Mouse (Mus musculus) megakaryocyte, embryonic 14.5 days (primary cell): ENCODE results near the gene March7.

Experiments used
- FLI1 ChIP-seq: IDR thresholded peaks from 2 replicates; pipeline ENCODE4 v1.6.1; 2012; ENCODE audit warnings: low read length, inconsistent platforms, mixed read lengths
- GATA1 ChIP-seq: IDR thresholded peaks from 3 replicates; pipeline ENCODE4 v1.6.1; 2012; ENCODE audit warnings: mixed read lengths, low read length, inconsistent platforms, borderline replicate concordance

GRCm38 (mm10) chr2:60209122-60209611, 520 bp upstream of the March7 start:
- no peak for TF ChIP-seq FLI1
- TF ChIP-seq GATA1 = no peak
